Mouse (Mus musculus) forebrain, embryonic 14.5 days (tissue): ENCODE results near the gene Kcnj14. TPM values are rescaled to one million over a fixed set of nuclear protein-coding genes. Genes with fewer than 3 reads are reported as not detected.

Source experiments
- ATAC-seq: fragments of 200-750 bp; cut with Nextera tagmentation; 2 replicates; pipeline ENCODE4 v1.8.0; 2017; ENCODE audit warnings: mild to moderate bottlenecking, moderate library complexity
- DNase-seq: peaks from one replicate; pipeline ENCODE4 v3.0.0-alpha.2; 2015; ENCODE audit warnings: low spot score
- H3K27ac ChIP-seq: fragments of 300-500 bp; sonication (generic); 2 replicates; pipeline ENCODE4 v1.5.1; 2014; ENCODE audit warnings: low read depth, mild to moderate bottlenecking, control low read depth, low read length, moderate library complexity
- H3K27me3 ChIP-seq: fragments of 300-500 bp; sonication (generic); replicated peaks from 2 replicates; pipeline ENCODE4 v1.6.1; 2014; ENCODE audit warnings: low read length, control low read depth, mixed read lengths; ENCODE audit not compliant: control insufficient read depth, insufficient read depth
- H3K36me3 ChIP-seq: fragments of 300-500 bp; sonication (generic); 2 replicates; pipeline ENCODE4 v1.6.1; 2014; ENCODE audit warnings: low read length, control low read depth; ENCODE audit not compliant: control insufficient read depth, insufficient read depth
- H3K4me1 ChIP-seq: fragments of 300-500 bp; sonication (generic); 2 replicates; pipeline ENCODE4 v1.6.1; 2014; ENCODE audit warnings: antibody characterized with exemption, low read length, control low read depth; ENCODE audit not compliant: control insufficient read depth, insufficient read depth
- H3K4me2 ChIP-seq: fragments of 300-500 bp; sonication (generic); 2 replicates; pipeline ENCODE4 v1.6.1; 2014; ENCODE audit warnings: mild to moderate bottlenecking, control low read depth, low read length
- H3K4me3 ChIP-seq: fragments of 300-500 bp; sonication (generic); 2 replicates; pipeline ENCODE4 v1.5.1; 2014; ENCODE audit warnings: low read depth, low read length, control low read depth
- H3K9ac ChIP-seq: fragments of 300-500 bp; sonication (generic); 2 replicates; pipeline ENCODE4 v1.6.1; 2014; ENCODE audit warnings: mild to moderate bottlenecking, low read length, control low read depth, moderate library complexity
- H3K9me3 ChIP-seq: fragments of 300-500 bp; sonication (generic); replicated peaks from 2 replicates; pipeline ENCODE4 v1.6.1; 2016; ENCODE audit warnings: low read length, control low read depth, mixed read lengths; ENCODE audit not compliant: control insufficient read depth
- WGBS: fragments of 180-500 bp; shearing (Covaris S2); extraction: QIAGEN DNeasy Blood & Tissue Kit; methylation state at CpG from one replicate; pipeline ENCODE4 v1.1.7; 2014; 5-methylcytosine and 5-hydroxymethylcytosine counted together
- polyA plus RNA-seq: library from polyadenylated mRNA; unstranded; fragments of >200 nt; fragmentation: Nextera tagmentation; extraction: Ambion mirVana; gene quantifications from 2 replicates; pipeline ENCODE4 v1.2.1, GENCODE M21; 2014

Kcnj14 gene
- polyA plus RNA-seq, 1 experiment from 2014 or later: 0.41 TPM

GRCm38 (mm10) chr7:45767500-45767899 lies 57.1 kb downstream of the Kcnj14 start:
- H3K9me3 ChIP-seq: no peaks in the 10 kb centered on the region
- H3K4me3 ChIP-seq: no peak overlapping the region
- ATAC-seq (no peak), DNase-seq (no peak)
- H3K36me3 ChIP-seq: no peaks in the 10 kb centered on the region
- no peak overlapping the region for H3K4me2 ChIP-seq
- H3K4me1 ChIP-seq: no peaks in the 10 kb centered on the region
- H3K9ac ChIP-seq: no peak overlapping the region
- 92% methylated on average over 6 of the region's 6 CpGs for WGBS
- no peaks in the 10 kb centered on the region for H3K27me3 ChIP-seq
- no peak overlapping the region for H3K27ac ChIP-seq

- Histone ChIP-seq H3K9me3 (no peaks in the 10 kb centered on the region), H3K27me3 (no peaks in the 10 kb centered on the region), H3K36me3 (no peaks in the 10 kb centered on the region), H3K4me1 (no peaks in the 10 kb centered on the region), H3K27ac (no peak overlapping the region), H3K4me2 (no peak overlapping the region), H3K4me3 (no peak overlapping the region), H3K9ac (no peak overlapping the region)
- WGBS: 50% methylated on average over 8 of the region's 8 CpGs
- DNase-seq (no peak), ATAC-seq (no peak)
These were observed 57.8 kb downstream of the Kcnj14 start for GRCm38 (mm10) chr7:45766764-45767163.

Other genes starting within 250 kb of the Kcnj14 start
- gene Fgf21, start 209.3 kb downstream of the Kcnj14 start, polyA plus RNA-seq: not detected in 2 replicates
- gene Fut1, start 207.5 kb downstream of the Kcnj14 start, polyA plus RNA-seq: not detected in 2 replicates
- gene Izumo1, start 203.0 kb downstream of the Kcnj14 start, polyA plus RNA-seq: not detected in 2 replicates
- gene Rasip1, start 197.3 kb downstream of the Kcnj14 start, polyA plus RNA-seq: 7.3 and 9.7 TPM in 2 replicates
- 1.3 and 1.9 TPM in 2 replicates for gene Mamstr, start 184.8 kb downstream of the Kcnj14 start, polyA plus RNA-seq
- gene Fut2, start 158.4 kb downstream of the Kcnj14 start, polyA plus RNA-seq: 0.11 TPM in 1 of 2 replicates, not detected in the other
- gene Ntn5, start 140.8 kb downstream of the Kcnj14 start, polyA plus RNA-seq: 0.28 and 0.41 TPM in 2 replicates
- gene Sec1, start 130.4 kb downstream of the Kcnj14 start, polyA plus RNA-seq: 0.06 and 0.38 TPM in 2 replicates
- gene Car11, start 124.9 kb downstream of the Kcnj14 start, polyA plus RNA-seq: 22.5 and 22.8 TPM in 2 replicates
- gene Dbp, start 119.7 kb downstream of the Kcnj14 start, polyA plus RNA-seq: 3.6 and 3.7 TPM in 2 replicates
- 727 and 966 TPM in 2 replicates for gene Rpl18, start 109.3 kb downstream of the Kcnj14 start, polyA plus RNA-seq
- 16.3 and 19.7 TPM in 2 replicates for gene Sphk2, start 106.8 kb downstream of the Kcnj14 start, polyA plus RNA-seq
- 0.11 and 0.15 TPM in 2 replicates for gene Fam83e, start 103.6 kb downstream of the Kcnj14 start, polyA plus RNA-seq
- gene Spaca4, start 99.0 kb downstream of the Kcnj14 start, polyA plus RNA-seq: not detected in 2 replicates
- 11.8 and 18.4 TPM in 2 replicates for gene Lmtk3, start 41.0 kb downstream of the Kcnj14 start, polyA plus RNA-seq
- 4.0 and 5.4 TPM in 2 replicates for gene Sult2b1, start 40.1 kb downstream of the Kcnj14 start, polyA plus RNA-seq
- 286 TPM in 2 replicates for gene Cyth2, start 10.2 kb downstream of the Kcnj14 start, polyA plus RNA-seq
- 45.2 and 46.7 TPM in 2 replicates for gene Grwd1, start 6.2 kb upstream of the Kcnj14 start, polyA plus RNA-seq
- gene Kdelr1, start 48.0 kb upstream of the Kcnj14 start, polyA plus RNA-seq: 104 and 111 TPM in 2 replicates
- 0.52 and 0.77 TPM in 2 replicates for gene Grin2d, start 53.6 kb upstream of the Kcnj14 start, polyA plus RNA-seq
- gene Syngr4, start 71.9 kb upstream of the Kcnj14 start, polyA plus RNA-seq: 0.51 and 0.55 TPM in 2 replicates
- gene Tmem143, start 72.2 kb upstream of the Kcnj14 start, polyA plus RNA-seq: 5.1 and 6.2 TPM in 2 replicates
- 27.9 and 32.8 TPM in 2 replicates for gene Emp3, start 96.6 kb upstream of the Kcnj14 start, polyA plus RNA-seq
- gene Ccdc114, start 99.3 kb upstream of the Kcnj14 start, polyA plus RNA-seq: 2.6 and 2.7 TPM in 2 replicates
- gene Abcc6, start 205.5 kb upstream of the Kcnj14 start, polyA plus RNA-seq: 0.30 and 0.33 TPM in 2 replicates
- gene Nomo1, start 208.9 kb upstream of the Kcnj14 start, polyA plus RNA-seq: 19.6 and 25.9 TPM in 2 replicates